ENCODE assay signal across 10 mouse cellular contexts in the genomic region with DNA sequence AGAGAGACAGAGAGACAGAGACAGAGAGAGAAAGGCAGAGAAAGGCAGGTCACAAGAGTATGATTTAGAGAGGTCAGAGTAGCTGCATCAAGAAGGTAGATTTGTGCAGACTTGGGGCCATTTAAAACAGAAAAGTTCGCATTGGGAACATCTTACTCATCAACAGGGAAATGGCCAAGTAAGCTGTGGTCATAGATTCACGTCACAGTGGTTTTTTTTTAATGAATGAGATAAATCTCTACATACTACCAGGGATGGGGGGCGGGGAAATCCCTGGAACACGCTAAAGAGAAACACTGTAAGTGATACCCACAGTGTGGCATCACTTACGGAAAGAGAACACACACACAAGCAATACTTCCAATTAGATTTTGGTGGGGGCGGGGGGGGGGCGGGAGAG.
"Had no signal": no experiment of that assay in that cellular context is flagged by ENCODE, and none has a peak within 500 bp of the region (broad histone marks: within the 10 kb centered on the region; RNA-seq: fewer than 3 reads in every experiment).

No protein-coding gene starts in this region.

- H3K4me1 ChIP-seq: midbrain, embryonic 12.5 days had no signal

- H3K27ac ChIP-seq: limb, embryonic 15.5 days; liver, embryonic 12.5 days; lung, embryonic 15.5 days; midbrain, embryonic 12.5 days had no signal

- H3K4me3 ChIP-seq: limb, embryonic 15.5 days; liver, embryonic 12.5 days; lung, embryonic 15.5 days; midbrain, embryonic 12.5 days had no signal

- DNase-seq: kidney, adult 8-10 months; kidney, postnatal 25 days; lung, postnatal 14 days; right cerebral cortex, adult 18-20 months; thymus, adult 18-20 months; thymus, postnatal 36 days had no signal
